Mouse (Mus musculus) layer of hippocampus, postnatal 25 days (tissue): Measurements from ENCODE around the gene Spred2. TPM values are rescaled to one million over a fixed set of nuclear protein-coding genes. Genes with fewer than 3 reads are reported as not detected.
"Not testable (repeated sequence)": the region's sequence is repeated elsewhere in the genome, so short reads cannot be mapped to it uniquely, and the experiment has no call there.

Experiments
- DNase-seq, 2 experiments: peaks; one replicate each; pipeline ENCODE4 v3.0.0; 2022; ENCODE audit warnings: mixed read lengths in 2 of 2, low spot score in 1 of 2; ENCODE audit errors: extremely low spot score in 1 of 2
- total RNA-seq, 2 experiments: library from RNA; stranded (reverse); gene quantifications; 2 replicates each; pipeline ENCODE4 v1.2.3; 2021

Gene Spred2
- total RNA-seq, 2 experiments from 2014 or later: 86.4 to 97.1 TPM

DNA sequence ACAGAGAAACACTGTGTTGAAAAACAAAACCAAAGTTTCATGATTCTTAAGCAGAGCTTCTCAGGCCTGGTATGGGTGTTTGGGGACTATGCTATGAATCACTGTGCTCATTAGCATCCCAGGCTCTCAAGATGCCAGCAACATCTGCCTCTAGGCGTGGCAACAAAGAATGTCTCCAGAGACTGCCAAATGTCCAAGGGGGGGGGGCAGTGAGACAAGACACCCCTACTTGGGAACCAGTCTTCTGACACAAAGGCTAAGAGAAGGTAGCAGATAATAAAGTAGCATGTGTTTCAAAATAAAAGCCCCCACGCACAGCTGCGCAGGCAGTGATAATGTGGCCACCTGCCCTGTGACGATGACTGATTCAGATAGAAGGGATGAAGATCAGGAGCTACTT lies 119.1 kb downstream of the Spred2 start:
- DNase-seq: no peak

DNA sequence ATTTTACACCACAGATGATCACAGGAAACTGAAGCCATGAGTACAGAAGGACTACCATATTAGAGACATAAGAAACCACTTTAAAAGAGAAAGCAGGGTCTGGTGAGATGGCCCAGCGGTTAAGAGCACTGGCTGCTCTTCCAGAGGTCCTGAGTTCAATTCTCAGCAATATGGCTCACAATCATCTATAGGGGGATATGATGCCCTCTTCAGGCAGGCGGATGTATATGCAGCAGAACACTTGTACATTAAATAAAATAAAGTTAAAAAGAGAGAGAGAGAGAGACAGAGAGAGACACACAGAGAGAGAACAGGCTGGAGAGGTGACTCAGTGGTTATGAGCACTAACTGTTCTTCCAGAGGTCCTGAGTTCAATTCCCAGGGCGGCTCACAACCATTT lies 121.4 kb downstream of the Spred2 start:
- DNase-seq: no peak

DNA sequence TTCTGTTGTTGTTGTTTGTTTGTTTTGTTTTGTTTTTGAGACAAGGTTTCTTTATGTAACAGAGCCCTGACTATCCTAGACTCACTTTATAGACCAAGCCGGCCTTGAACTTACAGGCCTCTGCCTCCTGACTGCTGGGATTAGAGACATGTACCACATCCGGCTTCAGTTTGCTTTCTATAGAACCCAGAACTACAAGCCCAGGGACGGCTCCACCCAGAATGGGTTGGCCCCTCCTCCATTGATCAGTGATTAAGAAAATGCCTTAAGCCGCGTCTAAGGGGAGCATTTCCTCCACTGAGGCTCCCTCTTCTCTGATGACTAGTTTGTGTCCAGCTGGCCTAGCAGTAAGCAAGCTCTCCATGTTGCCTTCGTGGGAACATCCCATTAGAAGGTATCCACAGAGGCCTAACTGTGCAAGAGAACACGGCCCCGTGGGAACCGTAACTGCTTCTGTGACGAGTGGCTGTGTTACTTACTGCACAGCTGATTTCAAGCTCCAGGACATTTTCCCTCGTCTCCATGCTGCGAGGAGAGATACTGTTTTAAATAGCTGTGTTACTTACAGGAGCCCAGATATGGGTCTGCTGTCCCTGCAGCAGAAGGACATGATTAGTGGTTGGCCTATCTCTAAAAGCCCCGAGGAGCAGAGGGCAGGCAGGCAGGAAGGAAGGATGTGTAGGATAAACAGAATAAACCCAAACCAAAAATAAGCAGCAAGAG lies 128.8 kb downstream of the Spred2 start:
- no peak for DNase-seq

DNA sequence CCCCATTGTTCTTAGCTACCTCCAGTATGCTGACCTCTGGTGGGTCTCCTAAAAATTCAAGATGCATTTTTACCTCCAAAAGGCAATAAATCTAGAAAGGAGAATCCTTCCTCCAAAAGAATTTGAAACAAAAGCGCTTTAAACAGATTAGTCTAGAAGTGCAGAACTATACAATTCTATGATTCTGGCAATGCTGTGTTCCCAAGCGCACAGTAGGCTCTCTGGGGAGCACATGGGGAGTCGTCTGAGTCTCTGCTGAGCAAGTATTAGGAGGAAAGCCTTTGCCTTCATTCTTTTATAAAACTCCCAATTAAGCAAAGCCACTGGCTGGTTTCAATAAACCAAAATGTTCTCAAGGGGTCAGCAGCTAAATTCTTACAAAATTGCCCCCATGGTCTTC lies 129.8 kb downstream of the Spred2 start:
- DNase-seq: no peak

DNA sequence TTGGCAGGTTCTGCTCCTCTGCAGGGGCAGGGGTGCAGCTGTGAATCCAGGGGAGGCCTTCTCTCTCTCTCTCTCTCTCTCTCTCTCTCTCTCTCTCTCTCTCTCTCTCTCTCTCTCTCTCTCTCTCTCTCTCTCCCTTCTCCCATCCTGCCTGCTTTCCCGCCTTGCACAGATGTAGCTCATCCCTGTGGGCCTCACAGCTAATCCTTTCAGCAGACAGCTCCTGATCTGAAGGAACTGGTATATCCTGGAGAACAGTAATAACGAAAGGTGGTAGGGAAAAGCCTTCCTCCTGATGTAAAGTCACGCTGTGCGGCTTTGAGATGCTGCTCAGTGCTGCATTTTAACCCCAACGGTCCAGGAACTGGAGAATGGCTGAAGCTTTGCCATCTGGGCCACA lies 130.4 kb downstream of the Spred2 start:
- DNase-seq: no peak

DNA sequence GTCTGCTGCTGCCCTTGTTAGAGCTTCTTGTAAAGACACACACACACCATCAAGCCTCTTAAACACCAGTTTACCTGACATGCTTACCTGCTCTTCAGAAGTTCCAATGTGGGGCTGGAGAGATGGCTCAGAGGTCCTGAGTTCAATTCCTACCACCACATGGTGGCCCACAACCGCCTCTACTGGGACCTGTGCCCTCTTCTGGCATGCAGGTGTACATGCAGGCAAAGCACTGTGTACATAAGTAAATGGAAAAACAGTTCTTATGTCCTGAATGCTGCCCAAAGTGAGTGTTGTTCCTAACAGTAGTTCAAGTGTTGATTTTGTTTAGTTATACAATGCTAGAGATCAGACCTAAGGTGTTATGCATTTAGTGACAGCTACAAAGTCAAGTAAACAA lies 132.0 kb downstream of the Spred2 start:
- no peak for DNase-seq

DNA sequence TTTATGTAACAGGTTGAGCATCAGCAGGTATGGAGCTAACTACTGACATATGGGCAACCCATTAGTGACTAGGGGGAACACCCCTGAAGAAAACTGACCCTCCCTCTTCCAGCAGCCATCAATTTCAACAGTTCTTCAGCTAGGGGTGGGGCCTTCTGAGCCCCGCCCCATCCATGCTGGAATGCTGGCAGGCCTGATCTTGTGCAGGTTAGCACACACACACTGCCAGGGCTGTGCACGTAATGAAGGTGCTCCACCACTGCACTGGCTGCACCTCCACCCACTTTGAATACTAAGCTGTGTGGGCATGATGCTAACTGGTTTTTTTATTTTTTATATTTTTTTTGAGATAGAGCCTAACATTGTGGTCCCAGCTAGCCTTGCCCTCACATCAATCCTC lies 133.3 kb downstream of the Spred2 start:
- no peak for DNase-seq

DNA sequence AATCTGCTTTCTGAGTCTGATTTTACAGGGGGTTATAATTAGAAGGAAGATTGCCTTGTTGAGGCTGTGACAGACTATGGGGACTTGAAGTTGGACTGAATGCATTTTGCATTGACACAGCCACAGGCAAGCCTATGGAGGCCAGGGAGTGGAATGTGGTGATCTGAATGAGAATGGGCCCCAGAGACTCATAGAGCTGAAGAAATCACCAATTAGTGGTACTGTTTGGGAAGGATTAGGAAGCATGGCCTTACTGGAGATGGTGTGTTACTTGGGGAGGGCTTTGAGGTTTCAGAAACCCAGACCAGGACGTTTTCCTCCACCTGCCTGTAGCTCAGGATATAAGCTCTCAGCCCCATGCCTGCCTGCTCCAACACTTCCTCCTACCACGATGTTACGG lies 135.6 kb downstream of the Spred2 start:
- no peak for DNase-seq

DNA sequence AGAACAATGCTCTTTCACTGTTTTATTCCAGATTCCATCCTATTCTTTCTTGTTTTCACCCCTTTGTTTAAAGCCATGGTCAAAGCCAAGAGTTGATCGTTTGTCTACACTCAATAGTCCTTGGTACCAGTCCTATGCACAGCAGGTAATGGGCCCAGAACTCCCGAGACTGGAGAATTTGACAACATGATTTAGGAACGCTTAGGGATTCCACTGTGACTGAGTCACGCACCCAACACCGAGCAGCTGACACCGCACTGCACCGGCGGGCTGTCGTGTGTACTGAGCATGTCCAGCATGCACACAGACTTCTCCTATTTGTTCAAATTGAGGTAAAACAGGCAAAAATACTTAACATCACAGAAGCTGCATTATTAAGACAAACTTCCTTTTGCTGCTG lies 138.6 kb downstream of the Spred2 start:
- DNase-seq: not testable (repeated sequence)

DNA sequence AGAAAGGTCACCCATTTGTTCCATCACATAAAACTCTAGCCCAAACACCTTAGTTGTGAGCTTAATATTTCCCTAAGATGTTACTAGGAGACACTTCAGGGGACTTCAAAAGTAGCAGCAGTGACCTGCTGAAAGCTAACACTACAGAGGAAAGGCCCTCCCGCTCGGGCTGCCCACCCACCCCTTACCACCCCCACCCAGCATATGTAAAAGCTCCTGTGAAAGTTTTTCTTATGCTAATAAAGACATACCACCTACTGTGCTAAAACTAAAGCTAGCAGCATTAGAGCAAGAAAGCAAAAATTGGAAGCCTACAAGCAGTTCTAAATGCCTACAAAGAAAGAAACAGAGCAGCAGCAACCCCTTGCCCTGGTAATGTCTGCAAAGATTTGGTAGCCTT lies 139.9 kb downstream of the Spred2 start:
- DNase-seq: not testable (repeated sequence)

DNA sequence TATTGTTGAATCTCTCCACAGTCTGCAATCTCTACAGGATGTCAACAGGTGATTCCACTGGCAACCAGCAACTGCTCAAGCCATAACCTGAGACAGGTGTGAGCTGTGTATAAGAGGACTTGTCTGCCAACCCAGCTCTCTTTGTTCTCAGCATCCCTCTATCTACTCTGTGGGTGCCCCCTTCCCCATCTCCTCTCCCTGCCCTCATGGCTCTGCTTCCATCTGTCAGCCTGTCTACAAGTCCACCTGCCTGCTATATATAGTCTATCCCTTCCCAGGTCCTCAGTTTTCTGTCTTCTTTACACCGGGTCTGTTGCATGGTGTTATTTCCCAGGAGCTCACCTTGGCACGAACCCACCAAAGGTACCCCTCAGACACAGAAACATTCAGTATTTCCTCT lies 140.8 kb downstream of the Spred2 start:
- DNase-seq: no peak

DNA sequence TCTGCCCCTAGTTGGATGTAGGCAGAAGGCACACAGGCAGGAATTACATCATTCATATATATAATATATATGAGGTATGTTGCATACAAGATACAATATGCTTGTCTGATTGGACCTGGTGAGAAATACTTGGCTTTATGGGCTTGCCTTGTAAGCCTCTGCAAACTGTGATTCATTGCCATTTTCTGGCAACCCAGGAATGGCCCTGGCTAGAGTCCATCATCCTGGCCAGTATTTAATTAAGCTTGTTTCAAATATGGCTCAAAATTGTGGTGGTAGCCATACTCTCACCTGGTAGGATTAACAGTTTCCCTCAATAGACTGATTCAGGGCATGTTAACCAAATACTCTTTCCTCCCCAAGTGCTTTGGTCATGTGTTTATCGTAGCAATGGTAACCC lies 141.9 kb downstream of the Spred2 start:
- no peak for DNase-seq

DNA sequence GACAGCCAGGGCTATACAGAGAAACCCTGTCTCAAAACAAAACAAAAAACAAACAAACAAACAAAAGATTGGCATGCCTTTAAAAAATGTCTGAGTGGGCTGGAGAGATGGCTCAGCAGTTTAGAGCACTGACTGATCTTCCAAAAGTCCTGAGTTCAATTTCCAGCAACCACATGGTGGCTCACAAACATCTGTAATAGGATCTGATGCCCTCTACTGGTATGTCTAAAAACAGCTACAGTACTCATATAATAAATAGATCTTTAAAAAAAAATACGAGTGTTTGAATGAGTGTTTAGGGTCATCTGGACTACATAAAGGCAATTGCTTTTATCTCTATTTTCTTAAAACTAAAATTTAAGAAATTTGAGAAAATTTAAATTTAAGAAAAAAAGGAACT lies 143.3 kb downstream of the Spred2 start:
- no peak for DNase-seq

DNA sequence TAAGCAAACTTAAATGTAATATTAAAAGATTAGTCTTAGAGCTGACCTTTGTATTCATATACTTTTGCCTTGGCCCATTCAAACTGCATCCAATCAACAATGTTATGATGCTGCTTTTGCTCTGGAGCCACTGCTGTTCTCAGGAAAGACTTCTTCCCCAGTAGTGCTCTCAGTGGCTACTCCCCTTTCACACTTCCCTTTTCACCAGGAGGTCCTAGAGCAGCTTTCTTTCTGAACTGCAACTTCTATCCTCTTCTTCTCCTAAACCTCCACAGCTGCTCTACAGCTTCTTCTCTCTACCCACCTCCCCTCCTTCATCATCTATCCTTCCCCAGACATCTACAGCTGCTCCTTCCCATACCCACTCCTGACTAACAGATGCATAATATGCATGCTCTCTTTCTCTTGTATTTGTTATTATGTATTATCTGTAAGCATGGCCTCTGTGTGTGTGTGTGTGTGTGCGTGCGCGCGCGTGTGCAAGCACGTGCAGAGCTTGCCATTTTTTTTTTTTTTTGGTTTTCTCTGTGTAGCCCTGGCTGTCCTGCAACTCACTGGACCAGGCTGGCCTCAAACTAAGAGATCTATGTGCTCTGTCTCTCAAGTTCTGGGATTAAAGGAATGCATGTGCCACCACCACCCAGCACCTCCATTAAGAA lies 144.3 kb downstream of the Spred2 start:
- DNase-seq: no peak

DNA sequence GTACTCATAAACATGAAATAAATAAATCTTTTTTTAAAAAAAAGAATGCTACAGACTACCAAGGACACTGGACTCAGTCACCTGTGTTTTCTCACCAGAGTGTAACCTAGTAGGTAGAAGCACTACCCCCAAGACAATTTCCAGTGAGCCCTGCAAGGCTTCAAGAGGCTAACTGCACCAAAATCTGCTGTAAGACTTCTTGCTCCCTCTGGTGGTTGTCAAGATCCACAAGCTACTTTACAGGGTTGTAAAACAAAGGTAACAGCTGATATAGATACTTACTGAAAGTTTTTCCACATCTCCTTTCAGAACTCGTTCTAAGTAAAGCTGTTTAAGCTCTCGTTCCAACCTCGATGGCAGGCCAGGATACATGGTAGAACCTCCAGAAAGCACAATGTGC lies 148.0 kb downstream of the Spred2 start:
- no peak for DNase-seq

DNA sequence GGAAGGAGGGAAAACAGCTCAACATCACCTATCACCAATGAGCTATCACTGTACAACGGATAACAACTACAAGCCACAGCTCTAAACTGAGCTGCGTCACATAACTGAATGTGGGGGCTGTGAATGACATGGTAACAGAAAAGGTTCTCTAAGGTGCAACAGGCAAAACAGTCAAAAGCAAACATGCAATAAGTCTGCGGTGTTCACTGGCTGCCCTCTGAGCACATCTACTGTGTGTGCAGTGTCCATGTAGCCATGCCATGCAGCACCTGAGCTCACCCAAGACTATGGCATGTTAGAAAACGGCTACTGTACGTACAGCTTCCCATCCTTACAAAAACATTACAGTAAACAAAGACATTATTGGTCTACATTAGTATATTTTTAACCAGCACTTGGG lies 148.7 kb downstream of the Spred2 start:
- DNase-seq: no peak

Other genes with a start within 250 kb of the Spred2 start
- gene Actr2, start 188.5 kb downstream of the Spred2 start, total RNA-seq: 100 to 1,000 TPM; 351 to 355 TPM